Mouse (Mus musculus): ENCODE measurements around the gene Mroh3. TPM values are rescaled to one million over a fixed set of nuclear protein-coding genes. Genes with fewer than 3 reads are reported as not detected.

Mroh3 gene
- polyA plus RNA-seq, 1 experiment from 2014 or later, result 0.47 TPM

DNA sequence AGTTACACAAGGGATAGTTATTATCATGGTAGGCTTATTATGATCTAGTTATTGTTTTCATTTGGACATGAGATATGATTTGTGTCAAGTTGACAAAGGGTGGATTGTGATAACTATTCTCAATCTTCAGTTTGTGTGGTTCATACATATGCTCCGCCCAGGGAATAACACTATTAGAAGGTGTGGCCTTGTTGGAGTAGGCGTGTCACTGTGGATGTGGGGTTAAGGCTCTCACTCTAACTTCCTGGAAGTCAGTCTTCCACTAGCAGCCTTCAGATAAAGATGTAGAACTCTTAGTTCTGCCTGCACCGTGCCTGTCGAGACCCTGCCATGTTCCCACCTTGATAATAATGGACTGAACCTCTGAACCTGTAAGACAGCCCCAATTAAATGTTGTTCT is 25.9 kb upstream of the Mroh3 start:
- WGBS, result 89% methylated on average over 4 of the region's 4 CpGs
- Histone ChIP-seq H3K4me3 (no peak overlapping the region), H3K9me3 (no peaks in the 10 kb centered on the region), H3K27ac (no peak overlapping the region), H3K27me3 (ENCODE audit: insufficient read depth, poor library complexity, severe bottlenecking) (peaks cover 6% of the 10 kb centered on the region; the same call in 1 of the 2 replicates), H3K36me3 (no peaks in the 10 kb centered on the region), H3K4me1 (replicated peaks) (peaks cover 16% of the 10 kb centered on the region)
- no peak for DNase-seq (ENCODE audit: low spot score)

DNA sequence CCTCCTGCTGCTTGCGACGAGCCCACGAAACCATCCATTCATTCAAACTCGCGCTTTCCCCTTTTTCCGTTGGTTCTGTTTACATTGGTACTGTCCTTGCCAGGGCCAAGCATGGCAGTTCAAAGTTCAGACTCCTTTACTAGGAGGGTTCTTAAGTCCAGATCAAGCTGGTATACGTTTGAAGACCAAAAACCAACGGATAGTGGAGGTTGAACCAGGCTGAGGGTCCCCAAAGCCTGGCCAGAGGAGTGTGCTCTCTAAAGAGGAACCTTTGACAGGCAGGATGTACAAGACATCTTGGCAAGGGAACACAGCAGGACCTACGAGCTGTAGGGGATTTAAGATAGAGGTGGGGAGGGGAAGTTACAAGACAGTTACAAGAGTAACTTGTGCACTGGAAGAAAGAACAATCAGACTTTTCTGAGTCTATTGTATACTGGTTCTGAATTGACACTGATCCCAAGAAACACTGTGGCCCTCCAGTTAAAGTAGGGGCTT is 22.0 kb upstream of the Mroh3 start:
- 2% methylated on average over 9 of the region's 9 CpGs for WGBS
- peaks cover 8% of the 10 kb centered on the region; the same call in 1 of the 2 replicates for H3K27me3 ChIP-seq (ENCODE audit: insufficient read depth, poor library complexity, severe bottlenecking)

GRCm38 (mm10) chr1:136233892-136234594 is 21.4 kb upstream of the Mroh3 start, which contains the start of gene Inava:
Gene Inava, minus strand, starts transcription at chr1:136234264.
- Histone ChIP-seq H3K27ac (peak within 1 kb of the TSS; percentile 97), H3K36me3 (no peaks in the 10 kb centered on the region), H3K4me1 (replicated peaks) (peaks cover 58% of the 10 kb centered on the region), H3K4me3 (peak within 1 kb of the TSS; percentile 79), H3K27me3 (ENCODE audit: insufficient read depth, poor library complexity, severe bottlenecking) (peaks cover 5% of the 10 kb centered on the region; the same call in 1 of the 2 replicates), H3K9me3 (no peaks in the 10 kb centered on the region)
- WGBS, result under 1% methylated on average over 51 of the region's 51 CpGs
- peak; percentile 94 for DNase-seq (ENCODE audit: low spot score)

More for the DNA sequence above, 22.0 kb upstream of the Mroh3 start:
- H3K36me3 ChIP-seq, result no peaks in the 10 kb centered on the region
- peak overlapping the region; percentile 97 for H3K27ac ChIP-seq
- peak overlapping the region; percentile 79 for H3K4me3 ChIP-seq
- H3K4me1 ChIP-seq (replicated peaks), result peaks cover 52% of the 10 kb centered on the region
- H3K9me3 ChIP-seq, result no peaks in the 10 kb centered on the region
- DNase-seq (ENCODE audit: low spot score), result no peak

DNA sequence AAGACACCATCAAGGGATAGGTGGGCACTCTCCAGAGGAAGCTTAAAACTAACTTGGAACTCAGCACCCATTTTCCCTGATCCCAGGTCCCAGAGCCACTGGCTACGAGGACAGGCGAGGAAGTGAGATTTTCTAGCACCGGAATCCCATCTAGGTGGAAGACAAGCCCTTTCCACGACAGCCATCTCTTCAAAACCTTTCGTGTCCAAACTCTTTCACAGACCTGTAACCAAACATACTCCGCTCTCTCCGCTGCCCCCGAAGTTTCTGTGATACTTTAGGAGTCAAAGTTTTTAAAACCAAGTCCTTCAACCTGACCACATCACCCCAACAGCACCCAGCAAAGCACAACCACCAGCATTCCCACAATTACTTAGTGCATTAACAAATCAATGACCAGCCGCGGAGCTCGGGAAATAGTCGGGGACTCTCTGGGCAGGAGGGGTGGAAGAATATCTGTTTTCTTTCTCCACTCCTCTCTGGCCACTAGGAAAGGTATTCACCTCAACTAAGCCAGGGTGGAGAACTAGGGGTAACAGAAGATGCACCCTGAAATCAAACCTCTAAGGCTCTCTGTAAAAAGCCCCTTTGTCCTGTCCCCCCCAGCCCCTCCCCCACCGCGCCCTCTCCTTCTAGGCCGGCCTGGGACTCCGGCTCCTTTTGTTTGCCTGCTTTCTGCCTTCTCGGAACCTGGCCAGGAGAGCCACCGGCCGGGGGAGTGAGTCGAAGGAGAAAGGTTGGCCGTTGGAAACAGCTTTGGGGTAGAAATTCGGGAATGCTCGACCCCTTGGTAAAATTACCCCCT is 20.6 kb upstream of the Mroh3 start:
- no peak for DNase-seq (ENCODE audit: low spot score)
- Histone ChIP-seq H3K4me1 (replicated peaks) (peaks cover 67% of the 10 kb centered on the region), H3K4me3 (peak overlapping the region; percentile 79), H3K27ac (peak overlapping the region; percentile 97), H3K9me3 (no peaks in the 10 kb centered on the region), H3K27me3 (ENCODE audit: insufficient read depth, poor library complexity, severe bottlenecking) (peaks cover 5% of the 10 kb centered on the region; the same call in 1 of the 2 replicates), H3K36me3 (0 out of 2 replicates have a peak, but pooled peaks cover 3% of the 10 kb centered on the region)
- under 1% methylated on average over 23 of the region's 23 CpGs for WGBS

GRCm38 (mm10) chr1:136232285-136232926 is 19.8 kb upstream of the Mroh3 start:
- Histone ChIP-seq H3K36me3 (peaks cover 11% of the 10 kb centered on the region), H3K27ac (peak overlapping the region; percentile 97), H3K9me3 (no peaks in the 10 kb centered on the region), H3K27me3 (ENCODE audit: insufficient read depth, poor library complexity, severe bottlenecking) (peaks cover 5% of the 10 kb centered on the region; the same call in 1 of the 2 replicates), H3K4me3 (peak overlapping the region; percentile 79), H3K4me1 (replicated peaks) (peaks cover 74% of the 10 kb centered on the region)
- WGBS, result under 1% methylated on average over 9 of the region's 9 CpGs
- DNase-seq (ENCODE audit: low spot score), result peak; percentile 39

DNA sequence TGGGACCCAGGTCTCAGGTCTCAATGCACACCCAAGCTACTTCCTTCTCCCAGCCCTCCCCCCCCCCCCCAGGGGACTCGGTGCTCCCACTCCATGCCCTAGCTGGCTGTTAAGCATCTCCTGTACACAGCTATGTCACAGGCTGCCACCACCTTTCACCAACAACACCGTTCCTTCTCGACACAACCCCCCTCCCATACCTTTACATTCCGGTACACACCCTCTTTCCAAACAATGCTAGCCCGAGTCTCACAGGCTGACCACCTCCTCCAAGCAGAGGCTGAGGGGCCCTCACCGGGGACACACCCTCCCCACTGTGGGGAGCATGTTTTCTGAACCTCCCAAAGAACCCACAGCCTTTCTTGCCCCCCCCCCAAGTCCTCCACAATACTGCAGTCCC is 19.0 kb upstream of the Mroh3 start:
- Histone ChIP-seq H3K27ac (peak overlapping the region; percentile 97), H3K36me3 (peaks cover 19% of the 10 kb centered on the region), H3K4me3 (peak overlapping the region; percentile 79), H3K9me3 (no peaks in the 10 kb centered on the region), H3K4me1 (replicated peaks) (peaks cover 80% of the 10 kb centered on the region), H3K27me3 (ENCODE audit: insufficient read depth, poor library complexity, severe bottlenecking) (peaks cover 5% of the 10 kb centered on the region; the same call in 1 of the 2 replicates)
- WGBS, result 1% methylated on average over 6 of the region's 6 CpGs
- no peak for DNase-seq (ENCODE audit: low spot score)

- Histone ChIP-seq H3K4me3 (peak overlapping the region; percentile 79), H3K27ac (peak overlapping the region; percentile 97), H3K27me3 (ENCODE audit: insufficient read depth, poor library complexity, severe bottlenecking) (peaks cover 5% of the 10 kb centered on the region; the same call in 1 of the 2 replicates), H3K36me3 (peaks cover 33% of the 10 kb centered on the region), H3K9me3 (no peaks in the 10 kb centered on the region), H3K4me1 (replicated peaks) (peaks cover 94% of the 10 kb centered on the region)
- 21% methylated on average over 11 of the region's 11 CpGs for WGBS
- peak; percentile 16 for DNase-seq (ENCODE audit: low spot score)
Measured at GRCm38 (mm10) chr1:136230201-136230600, 17.6 kb upstream of the Mroh3 start.

GRCm38 (mm10) chr1:136229040-136229373 is 16.4 kb upstream of the Mroh3 start:
- Histone ChIP-seq H3K4me1 (replicated peaks) (peaks cover 85% of the 10 kb centered on the region), H3K36me3 (peaks cover 45% of the 10 kb centered on the region), H3K27ac (peak overlapping the region; percentile 97), H3K27me3 (ENCODE audit: insufficient read depth, poor library complexity, severe bottlenecking) (peaks cover 5% of the 10 kb centered on the region; the same call in 1 of the 2 replicates), H3K9me3 (no peaks in the 10 kb centered on the region), H3K4me3 (peak overlapping the region; percentile 79)
- 13% methylated on average over 6 of the region's 6 CpGs for WGBS
- DNase-seq (ENCODE audit: low spot score), result peak; percentile 30

DNA sequence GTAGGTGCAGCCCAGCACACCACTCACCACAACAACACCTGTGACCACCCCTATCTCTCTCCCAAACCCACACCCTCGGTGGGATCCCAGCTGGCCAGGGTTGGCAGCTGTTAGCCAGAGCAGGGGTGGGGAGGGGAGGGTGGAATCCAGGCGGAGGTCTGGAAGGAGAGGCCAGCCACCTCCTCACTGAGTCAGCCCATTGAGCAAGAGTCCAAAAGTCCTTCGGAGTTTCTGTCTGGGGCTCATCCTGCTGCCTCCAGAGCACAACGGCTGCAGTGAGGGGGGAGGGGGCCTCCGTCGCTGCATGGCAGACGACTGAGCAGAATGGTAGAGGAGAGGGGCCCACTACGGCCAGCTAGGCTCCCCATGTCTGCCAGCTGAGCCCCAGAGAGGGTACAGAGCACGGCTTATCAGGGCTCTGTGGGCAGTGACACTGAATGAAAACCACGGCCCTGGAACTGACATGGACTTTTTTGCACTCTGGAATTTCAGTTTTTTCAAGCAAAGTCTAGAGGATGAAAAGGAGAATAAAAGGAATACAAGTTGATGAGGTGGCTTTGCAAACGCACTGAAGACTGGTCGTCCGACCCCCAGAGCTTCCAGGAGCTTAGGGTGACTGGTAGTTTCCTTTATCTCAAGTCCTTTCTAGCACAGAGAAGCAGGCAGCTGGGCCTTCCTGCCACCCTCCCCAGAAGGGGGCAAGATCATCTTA is 15.9 kb upstream of the Mroh3 start:
- H3K27me3 ChIP-seq (ENCODE audit: insufficient read depth, poor library complexity, severe bottlenecking), result peaks cover 5% of the 10 kb centered on the region; the same call in 1 of the 2 replicates
- H3K36me3 ChIP-seq, result peaks cover 50% of the 10 kb centered on the region
- H3K9me3 ChIP-seq, result no peaks in the 10 kb centered on the region
- 13% methylated on average over 13 of the region's 13 CpGs for WGBS
- DNase-seq (ENCODE audit: low spot score), result peak; percentile 39
- H3K4me1 ChIP-seq (replicated peaks), result peaks cover 80% of the 10 kb centered on the region
- peak overlapping the region; percentile 79 for H3K4me3 ChIP-seq
- peak overlapping the region; percentile 97 for H3K27ac ChIP-seq

- peaks cover 5% of the 10 kb centered on the region; the same call in 1 of the 2 replicates for H3K27me3 ChIP-seq (ENCODE audit: insufficient read depth, poor library complexity, severe bottlenecking)
- H3K36me3 ChIP-seq, result peaks cover 56% of the 10 kb centered on the region
- H3K27ac ChIP-seq, result peak overlapping the region; percentile 97
- no peak for DNase-seq (ENCODE audit: low spot score)
- H3K4me1 ChIP-seq (replicated peaks), result peaks cover 77% of the 10 kb centered on the region
- WGBS, result 77% methylated on average over 4 of the region's 4 CpGs
- H3K4me3 ChIP-seq, result no peak overlapping the region; the same call in 1 of the 2 replicates
- no peaks in the 10 kb centered on the region for H3K9me3 ChIP-seq
Measured at GRCm38 (mm10) chr1:136227870-136228269, 15.2 kb upstream of the Mroh3 start.

DNA sequence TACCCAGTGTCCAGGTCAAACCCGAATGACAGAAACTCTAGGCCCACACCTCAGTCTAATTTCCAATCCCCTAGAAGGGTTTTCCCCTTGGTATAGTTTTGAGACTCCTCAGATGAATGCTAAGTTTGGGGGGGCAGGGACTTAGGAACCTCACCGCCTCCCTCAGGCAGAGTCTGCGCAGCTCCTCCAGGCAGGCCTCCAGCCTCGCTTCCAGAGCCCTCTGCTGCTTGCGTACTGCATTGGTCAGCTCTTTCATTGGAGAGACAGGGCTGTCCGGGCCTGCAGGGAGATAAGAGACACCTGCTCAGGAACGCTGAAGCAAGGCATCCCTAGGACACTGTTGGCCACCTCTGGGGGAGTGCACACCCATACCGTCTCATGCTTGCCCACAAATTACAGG is 14.0 kb upstream of the Mroh3 start:
- peaks cover 5% of the 10 kb centered on the region; the same call in 1 of the 2 replicates for H3K27me3 ChIP-seq (ENCODE audit: insufficient read depth, poor library complexity, severe bottlenecking)
- no peaks in the 10 kb centered on the region for H3K9me3 ChIP-seq
- DNase-seq (ENCODE audit: low spot score), result no peak
- H3K4me1 ChIP-seq (replicated peaks), result peaks cover 65% of the 10 kb centered on the region
- WGBS, result 95% methylated on average over 8 of the region's 8 CpGs
- H3K4me3 ChIP-seq, result no peak overlapping the region
- H3K36me3 ChIP-seq, result peaks cover 69% of the 10 kb centered on the region
- peak overlapping the region; percentile 29; the same call in 1 of the 2 replicates for H3K27ac ChIP-seq

DNA sequence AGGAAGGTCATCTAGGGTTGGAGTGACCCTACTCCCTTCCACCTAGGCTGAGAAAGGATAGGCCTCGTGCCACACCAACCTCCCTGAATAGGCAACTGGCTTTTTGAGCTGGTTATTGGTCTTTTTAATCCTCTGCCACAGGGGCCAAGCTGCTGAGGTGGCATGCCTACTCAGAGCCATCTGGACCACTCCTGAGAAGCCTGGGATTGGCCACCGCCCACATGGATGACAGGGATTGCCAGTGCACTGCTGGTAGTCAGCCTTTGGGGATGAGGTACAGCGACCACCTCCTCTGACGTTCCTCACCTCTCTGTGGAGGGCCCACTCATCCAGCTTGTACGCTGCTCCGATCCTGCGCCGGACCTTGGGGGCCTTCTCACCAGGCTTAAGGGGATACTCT is 13.2 kb upstream of the Mroh3 start:
- 91% methylated on average over 8 of the region's 8 CpGs for WGBS
- Histone ChIP-seq H3K36me3 (peaks cover 77% of the 10 kb centered on the region), H3K27me3 (ENCODE audit: insufficient read depth, poor library complexity, severe bottlenecking) (peaks cover 5% of the 10 kb centered on the region; the same call in 1 of the 2 replicates), H3K9me3 (no peaks in the 10 kb centered on the region), H3K4me1 (replicated peaks) (peaks cover 57% of the 10 kb centered on the region), H3K27ac (no peak overlapping the region), H3K4me3 (no peak overlapping the region)
- no peak for DNase-seq (ENCODE audit: low spot score)

All from hindbrain, embryonic 10.5 days (tissue).